Mouse (Mus musculus): ENCODE measurements at regions not wholly inside any gene's neighbourhood (a gene's known extent, or its start where the extent isn't known, plus 50 kb on each side); places are given as distances from the start of the nearest gene placed in this dataset.
"Not testable (repeated sequence)": the region's sequence is repeated elsewhere in the genome, so short reads cannot be mapped to it uniquely, and the experiment has no call there.

DNA sequence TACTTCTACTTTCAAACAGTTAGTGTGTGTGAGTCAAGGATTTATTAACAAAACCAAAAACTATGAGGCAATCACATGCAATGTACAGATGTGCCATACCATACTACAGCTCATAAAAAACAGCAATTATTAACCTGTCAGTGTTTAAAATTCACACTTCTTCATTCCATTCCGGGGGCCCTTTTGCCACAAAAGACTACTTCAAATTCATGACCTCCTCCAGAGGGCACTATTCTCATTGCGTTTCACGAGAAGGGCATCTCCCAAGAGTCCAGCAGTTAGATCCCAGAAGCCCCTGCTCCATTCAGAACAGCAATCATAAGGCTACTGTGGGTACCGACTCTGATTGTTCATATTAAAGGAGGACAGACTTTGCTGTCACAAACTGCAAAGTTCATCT, 118.0 kb upstream of the Nebl start:
- DNase-seq (ENCODE audit: low read depth, low spot score) = peak; percentile 52

- DNase-seq (ENCODE audit: low read depth, low spot score) = not testable (repeated sequence)
Measured at GRCm38 (mm10) chr2:17845447-17846092, 114.3 kb upstream of the Nebl start.

GRCm38 (mm10) chr2:17844662-17845446, 113.6 kb upstream of the Nebl start:
- DNase-seq (ENCODE audit: low read depth, low spot score) = no peak

- peak; percentile 31 for DNase-seq (ENCODE audit: low read depth, low spot score)
Measured at GRCm38 (mm10) chr2:17841963-17842362, 110.7 kb upstream of the Nebl start.

GRCm38 (mm10) chr2:17841546-17841945, 110.3 kb upstream of the Nebl start:
- DNase-seq (ENCODE audit: low read depth, low spot score) = no peak

DNA sequence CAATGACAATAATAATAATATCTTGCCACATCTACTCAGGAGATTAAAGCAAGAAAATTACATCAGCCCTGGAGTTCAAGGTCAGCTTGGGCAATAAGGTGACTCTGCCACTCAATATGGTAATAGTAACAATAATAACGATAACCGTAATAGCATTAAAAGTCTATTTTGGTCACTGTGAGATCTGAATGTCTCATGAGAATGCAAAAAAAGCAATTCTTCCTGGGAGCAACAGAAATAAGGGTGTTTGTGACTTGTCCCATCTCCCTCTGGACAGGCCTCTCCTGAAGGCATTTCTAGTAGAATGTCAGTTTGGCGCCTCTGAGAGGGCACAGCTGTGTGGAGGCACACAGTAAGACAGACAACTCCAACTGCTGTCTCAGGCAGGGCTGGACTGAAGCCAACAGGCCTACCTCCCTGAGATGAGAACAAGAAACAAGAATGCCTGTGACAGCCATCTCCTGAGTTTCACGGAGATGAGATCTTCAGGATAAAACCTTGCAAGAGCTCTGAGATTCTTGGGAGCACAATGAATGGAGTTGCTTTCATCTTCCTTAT, 109.8 kb upstream of the Nebl start:
- DNase-seq (ENCODE audit: low read depth, low spot score) = no peak

- DNase-seq (ENCODE audit: low read depth, low spot score) = no peak
Measured at GRCm38 (mm10) chr2:17839649-17840048, 108.4 kb upstream of the Nebl start.

- no peak for DNase-seq (ENCODE audit: low read depth, low spot score)
Measured at GRCm38 (mm10) chr2:17838859-17839581, 107.8 kb upstream of the Nebl start.

- no peak for DNase-seq (ENCODE audit: low read depth, low spot score)
Measured at GRCm38 (mm10) chr2:17838381-17838680, 107.1 kb upstream of the Nebl start.

DNA sequence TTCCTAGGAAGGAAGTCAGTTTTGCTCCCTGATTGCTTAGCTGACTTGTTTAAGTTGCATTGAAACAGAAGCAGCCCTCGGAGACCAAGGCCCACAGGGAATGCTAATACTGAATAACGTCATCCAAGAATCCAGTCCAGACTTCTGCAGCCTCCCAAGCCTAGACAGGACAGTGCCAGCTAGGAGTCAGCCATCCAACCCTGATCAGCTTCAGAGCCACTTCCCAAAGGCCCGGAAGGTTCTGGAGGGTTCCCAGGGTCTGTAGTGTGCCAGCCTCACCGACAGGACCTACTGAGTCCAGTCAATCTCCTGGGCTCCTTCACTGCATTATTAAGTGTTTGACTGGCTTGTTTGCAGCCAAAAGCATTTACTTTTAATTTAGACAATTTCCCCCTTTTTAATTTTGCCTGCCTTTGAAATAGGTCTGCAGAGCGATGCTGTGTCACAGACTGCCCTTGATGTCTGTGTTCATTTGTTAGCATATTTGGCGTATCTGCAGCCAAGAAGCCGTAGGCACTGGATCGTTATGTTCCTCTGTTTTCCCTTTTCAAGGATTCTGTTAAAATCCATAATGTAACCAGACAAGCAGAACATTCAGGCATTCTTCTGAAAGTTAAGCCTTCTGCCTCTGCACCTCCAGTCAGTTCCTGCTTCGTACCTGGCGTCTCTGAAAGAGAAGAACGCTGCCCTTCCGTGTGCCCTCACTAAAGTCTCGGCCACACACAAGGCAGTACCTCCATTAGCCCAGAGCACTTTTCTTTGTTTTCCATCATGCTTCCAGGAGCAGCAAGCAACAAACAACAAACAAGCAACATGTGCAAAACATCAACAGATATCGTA, 106.5 kb upstream of the Nebl start:
- DNase-seq (ENCODE audit: low read depth, low spot score) = no peak

DNA sequence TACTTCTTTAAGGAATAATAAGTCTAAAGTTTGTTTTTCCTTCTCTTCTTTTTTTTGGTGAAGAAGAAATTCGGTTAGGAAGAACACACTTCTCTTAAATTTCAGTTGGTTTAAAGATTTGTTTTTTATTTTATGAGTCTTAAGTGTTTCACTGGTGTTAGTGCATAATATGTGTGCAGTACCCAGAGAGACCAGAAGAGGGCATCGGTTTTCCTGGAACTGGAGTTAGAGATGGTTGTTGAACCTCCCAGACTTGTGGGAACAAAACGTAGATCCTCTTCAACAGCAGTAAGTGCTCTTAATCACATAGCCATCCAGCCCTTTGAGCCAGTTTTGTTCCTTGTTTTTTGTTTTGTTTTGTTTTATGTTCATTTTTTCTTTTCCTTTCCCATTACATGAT, 101.5 kb upstream of the Nebl start:
- peak; percentile 83 for DNase-seq (ENCODE audit: low read depth, low spot score)

GRCm38 (mm10) chr2:17830216-17830615, 99.0 kb upstream of the Nebl start:
- DNase-seq (ENCODE audit: low read depth, low spot score) = peak; percentile 52

- DNase-seq (ENCODE audit: low read depth, low spot score) = no peak
Measured at GRCm38 (mm10) chr2:17825271-17825670, 94.0 kb upstream of the Nebl start.

- DNase-seq (ENCODE audit: low read depth, low spot score) = no peak
Measured at GRCm38 (mm10) chr2:17824176-17824575, 92.9 kb upstream of the Nebl start.

GRCm38 (mm10) chr2:17822621-17823006, 91.3 kb upstream of the Nebl start:
- DNase-seq (ENCODE audit: low read depth, low spot score) = no peak

- peak; percentile 72 for DNase-seq (ENCODE audit: low read depth, low spot score)
Measured at GRCm38 (mm10) chr2:17821878-17822620, 90.8 kb upstream of the Nebl start.

GRCm38 (mm10) chr2:17811943-17812670, 80.8 kb upstream of the Nebl start:
- peak; percentile 68 for DNase-seq (ENCODE audit: low read depth, low spot score)

All from ZHBTc4 (cell line).